In the genomic region with DNA sequence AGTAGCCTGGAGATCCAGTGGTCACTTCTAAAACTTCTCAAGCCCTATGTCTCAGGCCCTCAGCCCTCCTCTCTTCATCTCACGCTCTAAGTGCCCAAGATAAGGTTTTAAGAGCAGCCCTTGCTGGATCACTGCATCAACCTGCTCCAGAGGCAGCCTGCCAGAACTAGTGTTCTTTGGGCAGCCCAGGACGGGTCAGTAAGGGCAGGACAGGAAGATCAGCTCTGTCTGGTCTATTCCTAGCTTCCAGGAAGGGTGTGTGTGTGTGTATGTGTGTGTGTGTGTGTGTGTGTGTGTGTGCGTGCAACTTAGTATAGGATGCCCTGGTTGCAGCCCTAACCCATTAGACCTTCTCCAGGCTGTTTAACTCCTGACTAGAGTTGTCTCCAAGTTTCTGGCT, we compare ENCODE assay signal across 11 mouse cellular contexts. TPM values are rescaled to one million over a fixed set of nuclear protein-coding genes. Genes with fewer than 3 reads are reported as not detected.
DNase-seq lines count a peak whose midpoint lies in the region; ATAC-seq and TF ChIP-seq lines count a peak whose summit lies in the region.
"Had no signal": no experiment of that assay in that cellular context is flagged by ENCODE, and none has a peak within 500 bp of the region (broad histone marks: within the 10 kb centered on the region; RNA-seq: fewer than 3 reads in every experiment).

No protein-coding gene starts in this region.

- H3K4me1 ChIP-seq in lung, embryonic 14.5 days (ENCODE audit: insufficient read depth) = no peaks in the 10 kb centered on the region
- no peaks in the 10 kb centered on the region for H3K4me1 ChIP-seq in kidney, embryonic 16.5 days (ENCODE audit: insufficient read depth, low read length)
- H3K4me1 ChIP-seq in forebrain, embryonic 12.5 days = no peaks in the 10 kb centered on the region
- H3K4me1 ChIP-seq: forebrain, embryonic 15.5 days had no signal

- H3K4me3 ChIP-seq in lung, embryonic 14.5 days (ENCODE audit: low read depth, low read length) = no peak overlapping the region
- H3K4me3 ChIP-seq in kidney, embryonic 16.5 days (ENCODE audit: low read length) = peak overlapping the region; percentile 8
- H3K4me3 ChIP-seq in macrophage (ENCODE audit: inconsistent target) = peak overlapping the region; percentile 73
- no peak overlapping the region for H3K4me3 ChIP-seq in forebrain, embryonic 12.5 days (replicated peaks)
- H3K4me3 ChIP-seq: forebrain, embryonic 15.5 days had no signal

- DNase-seq in lung, embryonic 14.5 days = no peak
- DNase-seq in lung, postnatal 25 days (ENCODE audit: low spot score) = no peak
- DNase-seq in urinary bladder, adult 2 months (ENCODE audit: low spot score) = no peak
- DNase-seq in ovary, postnatal 36 days (ENCODE audit: low spot score) = no peak
- DNase-seq: cerebellum, adult 18-20 months had no signal

- no peaks in the 10 kb centered on the region for H3K36me3 ChIP-seq in lung, embryonic 14.5 days (ENCODE audit: insufficient read depth)
- H3K36me3 ChIP-seq in kidney, embryonic 16.5 days (ENCODE audit: insufficient read depth, low read length) = no peaks in the 10 kb centered on the region
- H3K36me3 ChIP-seq in macrophage (ENCODE audit: inconsistent target) = no peaks in the 10 kb centered on the region
- H3K36me3 ChIP-seq in forebrain, embryonic 12.5 days (replicated peaks) = no peaks in the 10 kb centered on the region
- H3K36me3 ChIP-seq: forebrain, embryonic 15.5 days had no signal

- ATAC-seq in lung, embryonic 14.5 days (ENCODE audit: insufficient read depth) = no peak
- ATAC-seq in erythroid progenitor cell, adult 5-6 weeks (replicated peaks; ENCODE audit: low FRiP score, poor library complexity, severe bottlenecking) = peak; percentile 49
- ATAC-seq in kidney, embryonic 16.5 days (ENCODE audit: low FRiP score, low TSS enrichment) = 0 out of 2 replicates have a peak, but pooled peaks have one; percentile 54
- no peak for ATAC-seq in forebrain, embryonic 12.5 days (ENCODE audit: low FRiP score)
- ATAC-seq: forebrain, embryonic 15.5 days had no signal

- 44% methylated on average over 3 of the region's 3 CpGs for WGBS in lung, embryonic 14.5 days
- 58% methylated on average over 3 of the region's 3 CpGs for WGBS in kidney, embryonic 16.5 days
- 4% methylated on average over 2 of the region's 3 CpGs for WGBS in macrophage (ENCODE audit: missing documents)
- 75% methylated on average over 3 of the region's 3 CpGs for WGBS in forebrain, embryonic 12.5 days

- TF ChIP-seq CTCF in lung, embryonic 14.5 days (IDR thresholded peaks at IDR 0.05; ENCODE audit: low read depth) = no peak

- H3K4me2 ChIP-seq in lung, embryonic 14.5 days = 0 out of 2 replicates have a peak overlapping the region, but pooled peaks have one; percentile 18
- H3K4me2 ChIP-seq in kidney, embryonic 16.5 days (replicated peaks; ENCODE audit: low read depth, low read length) = peak overlapping the region; percentile 38; the same call in 1 of the 2 replicates
- no peak overlapping the region for H3K4me2 ChIP-seq in forebrain, embryonic 12.5 days
- H3K4me2 ChIP-seq: forebrain, embryonic 15.5 days had no signal

- no peaks in the 10 kb centered on the region for H3K9me3 ChIP-seq in lung, embryonic 14.5 days (ENCODE audit: low read depth, low read length)
- H3K9me3 ChIP-seq in kidney, embryonic 16.5 days (ENCODE audit: low read length) = no peaks in the 10 kb centered on the region
- H3K9me3 ChIP-seq in forebrain, embryonic 12.5 days = no peaks in the 10 kb centered on the region
- H3K9me3 ChIP-seq: forebrain, embryonic 15.5 days had no signal

- no peak overlapping the region for H3K27ac ChIP-seq in lung, embryonic 14.5 days (ENCODE audit: low read depth)
- H3K27ac ChIP-seq in kidney, embryonic 16.5 days (ENCODE audit: low read length) = no peak overlapping the region
- peak overlapping the region; percentile 94 for H3K27ac ChIP-seq in macrophage
- H3K27ac ChIP-seq in forebrain, embryonic 12.5 days = no peak overlapping the region
- H3K27ac ChIP-seq: forebrain, embryonic 15.5 days had no signal

- H3K79me2 ChIP-seq in macrophage (ENCODE audit: inconsistent target) = peaks cover 56% of the 10 kb centered on the region

- H3K9ac ChIP-seq in lung, embryonic 14.5 days = no peak overlapping the region; the same call in 1 of the 2 replicates
- no peak overlapping the region for H3K9ac ChIP-seq in kidney, embryonic 16.5 days (replicated peaks; ENCODE audit: low read length)
- H3K9ac ChIP-seq in forebrain, embryonic 12.5 days = no peak overlapping the region
- H3K9ac ChIP-seq: forebrain, embryonic 15.5 days had no signal

- no peaks in the 10 kb centered on the region for H3K27me3 ChIP-seq in lung, embryonic 14.5 days (ENCODE audit: insufficient read depth, low read length)
- peaks cover 4% of the 10 kb centered on the region for H3K27me3 ChIP-seq in kidney, embryonic 16.5 days (ENCODE audit: insufficient read depth, low read length)
- H3K27me3 ChIP-seq in forebrain, embryonic 12.5 days = peaks cover 56% of the 10 kb centered on the region

RNA-seq across cellular contexts. Expression of gene Rgs14, which starts 0.7 kb away (rescaled TPM):
- 0.69 and 1.0 TPM in 2 replicates for polyA plus RNA-seq in lung, embryonic 14.5 days (2014; fragmentation: Nextera tagmentation; extraction: Ambion mirVana)
- 9.0 and 14.7 TPM in 2 replicates for total RNA-seq in erythroid progenitor cell, adult 5-6 weeks (2015; ENCODE audit: low replicate concordance)
- total RNA-seq in erythroid progenitor cell, adult 5-6 weeks (2017; ENCODE audit: low replicate concordance) = 4.2 and 7.9 TPM in 2 replicates
- 1.1 and 1.3 TPM in 2 replicates for polyA plus RNA-seq in kidney, embryonic 16.5 days (2015; fragmentation: Nextera tagmentation; extraction: Ambion mirVana)
- 10 to 100 TPM in 18 of 26 experiments, 1 to 10 TPM in 8; 1.8 to 41.4 (median 18.9) TPM for total RNA-seq in macrophage (2018; cell fraction: chromatin; rRNA removed)
- total RNA-seq in macrophage (2018; cell fraction: cytosol; rRNA removed) = 10 to 100 TPM in 12 of 26 experiments, 1 to 10 TPM in 14; 2.5 to 20.8 (median 8.3) TPM
- 10 to 100 TPM in 20 of 26 experiments, 1 to 10 TPM in 6; 3.7 to 37.4 (median 18.9) TPM for total RNA-seq in macrophage (2018; cell fraction: nucleus; rRNA removed)
- 3.6 to 11.3 TPM (median 8.4 TPM) in 3 replicates for polyA plus RNA-seq in macrophage (2018)
- polyA plus RNA-seq in forebrain, embryonic 12.5 days (2016; fragmentation: Nextera tagmentation; extraction: Ambion mirVana) = 0.64 TPM in 1 of 2 replicates, not detected in the other
- 2.0 and 2.7 TPM in 2 replicates for polyA plus RNA-seq in urinary bladder, adult 2 months (2012; rRNA removed)

RNA-seq across cellular contexts. Expression of gene Lman2, which starts 7.7 kb away (rescaled TPM):
- 105 and 106 TPM in 2 replicates for polyA plus RNA-seq in lung, embryonic 14.5 days (2014; fragmentation: Nextera tagmentation; extraction: Ambion mirVana)
- total RNA-seq in erythroid progenitor cell, adult 5-6 weeks (2015; ENCODE audit: low replicate concordance) = 45.7 and 55.1 TPM in 2 replicates
- 56.6 and 75.6 TPM in 2 replicates for total RNA-seq in erythroid progenitor cell, adult 5-6 weeks (2017; ENCODE audit: low replicate concordance)
- 127 and 131 TPM in 2 replicates for polyA plus RNA-seq in kidney, embryonic 16.5 days (2015; fragmentation: Nextera tagmentation; extraction: Ambion mirVana)
- 100 to 1,000 TPM in 1 of 26 experiments, 10 to 100 TPM in 25; 44.6 to 104 (median 68.5) TPM for total RNA-seq in macrophage (2018; cell fraction: chromatin; rRNA removed)
- total RNA-seq in macrophage (2018; cell fraction: cytosol; rRNA removed) = 100 to 1,000 TPM in 3 of 26 experiments, 10 to 100 TPM in 23; 57.6 to 104 (median 72.7) TPM
- total RNA-seq in macrophage (2018; cell fraction: nucleus; rRNA removed) = 100 to 1,000 TPM in 3 of 26 experiments, 10 to 100 TPM in 23; 60.7 to 127 (median 75.4) TPM
- 69.2 to 91.5 TPM (median 78.4 TPM) in 3 replicates for polyA plus RNA-seq in macrophage (2018)
- 82.7 TPM in 2 replicates for polyA plus RNA-seq in forebrain, embryonic 12.5 days (2016; fragmentation: Nextera tagmentation; extraction: Ambion mirVana)
- 67.3 and 72.5 TPM in 2 replicates for polyA plus RNA-seq in urinary bladder, adult 2 months (2012; rRNA removed)

RNA-seq across cellular contexts. Expression of gene Slc34a1, which starts 27.8 kb away (rescaled TPM):
- polyA plus RNA-seq in lung, embryonic 14.5 days (2014; fragmentation: Nextera tagmentation; extraction: Ambion mirVana) = not detected in 2 replicates
- not detected in 2 replicates for total RNA-seq in erythroid progenitor cell, adult 5-6 weeks (2015; ENCODE audit: low replicate concordance)
- total RNA-seq in erythroid progenitor cell, adult 5-6 weeks (2017; ENCODE audit: low replicate concordance) = not detected in 2 replicates
- 366 and 385 TPM in 2 replicates for polyA plus RNA-seq in kidney, embryonic 16.5 days (2015; fragmentation: Nextera tagmentation; extraction: Ambion mirVana)
- not detected for total RNA-seq in macrophage (2018; cell fraction: chromatin; rRNA removed)
- total RNA-seq in macrophage (2018; cell fraction: cytosol; rRNA removed) = not detected
- not detected for total RNA-seq in macrophage (2018; cell fraction: nucleus; rRNA removed)
- not detected in 3 replicates for polyA plus RNA-seq in macrophage (2018)
- not detected in 2 replicates for polyA plus RNA-seq in forebrain, embryonic 12.5 days (2016; fragmentation: Nextera tagmentation; extraction: Ambion mirVana)
- polyA plus RNA-seq in urinary bladder, adult 2 months (2012; rRNA removed) = 0.44 and 0.52 TPM in 2 replicates
- polyA plus RNA-seq: forebrain, embryonic 15.5 days had no signal

RNA-seq across cellular contexts. Expression of gene Mxd3, which starts 40.6 kb away (rescaled TPM):
- 45.6 and 46.2 TPM in 2 replicates for polyA plus RNA-seq in lung, embryonic 14.5 days (2014; fragmentation: Nextera tagmentation; extraction: Ambion mirVana)
- total RNA-seq in erythroid progenitor cell, adult 5-6 weeks (2015; ENCODE audit: low replicate concordance) = 293 and 332 TPM in 2 replicates
- total RNA-seq in erythroid progenitor cell, adult 5-6 weeks (2017; ENCODE audit: low replicate concordance) = 162 and 195 TPM in 2 replicates
- polyA plus RNA-seq in kidney, embryonic 16.5 days (2015; fragmentation: Nextera tagmentation; extraction: Ambion mirVana) = 33.5 and 37.6 TPM in 2 replicates
- total RNA-seq in macrophage (2018; cell fraction: chromatin; rRNA removed) = 1 to 10 TPM in 3 of 26 experiments, under 1 TPM in 3, not detected in 20; 0.49 to 2.3 (median 0.97) TPM
- total RNA-seq in macrophage (2018; cell fraction: cytosol; rRNA removed) = under 1 TPM in 18 of 26 experiments, not detected in 8; 0.07 to 0.71 (median 0.22) TPM
- total RNA-seq in macrophage (2018; cell fraction: nucleus; rRNA removed) = 1 to 10 TPM in 3 of 26 experiments, under 1 TPM in 3, not detected in 20; 0.39 to 2.2 (median 1.0) TPM
- 0.43 to 1.1 TPM in 2 of 3 replicates, not detected in the other for polyA plus RNA-seq in macrophage (2018)
- polyA plus RNA-seq in forebrain, embryonic 12.5 days (2016; fragmentation: Nextera tagmentation; extraction: Ambion mirVana) = 35.5 and 39.1 TPM in 2 replicates
- polyA plus RNA-seq in urinary bladder, adult 2 months (2012; rRNA removed) = 1.3 and 1.9 TPM in 2 replicates

RNA-seq across cellular contexts. Expression of gene Pfn3, which starts 44.8 kb away (rescaled TPM):
- not detected in 2 replicates for polyA plus RNA-seq in lung, embryonic 14.5 days (2014; fragmentation: Nextera tagmentation; extraction: Ambion mirVana)
- total RNA-seq in erythroid progenitor cell, adult 5-6 weeks (2015; ENCODE audit: low replicate concordance) = not detected in 2 replicates
- total RNA-seq in erythroid progenitor cell, adult 5-6 weeks (2017; ENCODE audit: low replicate concordance) = not detected in 2 replicates
- 0.46 TPM in 1 of 2 replicates, not detected in the other for polyA plus RNA-seq in kidney, embryonic 16.5 days (2015; fragmentation: Nextera tagmentation; extraction: Ambion mirVana)
- not detected for total RNA-seq in macrophage (2018; cell fraction: chromatin; rRNA removed)
- total RNA-seq in macrophage (2018; cell fraction: cytosol; rRNA removed) = not detected
- total RNA-seq in macrophage (2018; cell fraction: nucleus; rRNA removed) = not detected
- polyA plus RNA-seq in macrophage (2018) = not detected in 3 replicates
- not detected in 2 replicates for polyA plus RNA-seq in forebrain, embryonic 12.5 days (2016; fragmentation: Nextera tagmentation; extraction: Ambion mirVana)
- polyA plus RNA-seq in urinary bladder, adult 2 months (2012; rRNA removed) = not detected in 2 replicates
- polyA plus RNA-seq: forebrain, embryonic 15.5 days; inflammation-experienced regulatory T-cells, adult 6 months had no signal

Comparison
In these comparisons a context has a peak if more than half of its experiments do, and no peak if none do; other contexts are left out.
1. ATAC-seq: peak in erythroid progenitor cell, adult 5-6 weeks (single experiment) and kidney, embryonic 16.5 days (single experiment); none in lung, embryonic 14.5 days (single experiment) and forebrain, embryonic 12.5 days (single experiment).
2. H3K4me3 ChIP-seq: peak in kidney, embryonic 16.5 days (single experiment) and macrophage (single experiment); none in lung, embryonic 14.5 days (single experiment) and forebrain, embryonic 12.5 days (single experiment).
3. RNA of gene Slc34a1, which starts 27.8 kb away (polyA plus RNA-seq): 366 to 385 TPM in kidney, embryonic 16.5 days; 0.44 to 0.52 TPM in urinary bladder, adult 2 months, not detected in lung, embryonic 14.5 days, not detected in macrophage and not detected in forebrain, embryonic 12.5 days; every median in the first group is over 100 times any median in the second.